Mouse (Mus musculus): ENCODE results near the gene Col4a4. TPM values are rescaled to one million over a fixed set of nuclear protein-coding genes. Genes with fewer than 3 reads are reported as not detected.

The Col4a4 gene
- total and polyA plus RNA-seq, 3 experiments: 2.2 to 5.0 (median 3.7) TPM

DNA sequence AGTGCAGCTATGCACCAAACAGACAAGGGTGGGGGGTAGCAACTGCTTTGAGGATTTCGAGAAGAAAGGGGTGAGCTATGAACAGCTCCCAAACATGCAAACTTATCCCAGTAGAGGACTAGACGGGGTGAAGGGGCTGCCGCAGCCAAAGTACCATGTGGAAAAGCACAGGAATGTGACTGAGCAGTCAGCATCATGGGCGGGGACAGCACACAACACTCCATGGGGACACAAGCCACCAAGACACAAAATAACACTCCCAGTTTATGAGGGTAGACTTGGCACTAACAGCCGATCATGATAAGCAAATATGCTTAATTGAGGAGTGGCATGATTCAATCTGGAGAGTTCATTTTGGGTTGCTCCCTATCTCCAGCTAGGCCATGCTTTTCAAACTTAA, 42.8 kb upstream of the Col4a4 start:
- intact Hi-C loops (cut with DNase I): no loop called here
- TF ChIP-seq CTCF (IDR thresholded peaks at IDR 0.05) (no peak), POLR2A (IDR thresholded peaks at IDR 0.05; ENCODE audit: insufficient read depth, low read depth, low read length) (no peak), EP300 (IDR thresholded peaks at IDR 0.05; ENCODE audit: insufficient read depth, low read depth, low read length) (no peak)
- H3K9ac ChIP-seq (ENCODE audit: low read depth, low read length): no peak overlapping the region
- no peaks in the 10 kb centered on the region for H3K36me3 ChIP-seq (ENCODE audit: control insufficient read depth, insufficient read depth, low read length)
- H3K27me3 ChIP-seq (ENCODE audit: control insufficient read depth, insufficient read depth, low read length): no peaks in the 10 kb centered on the region
- H3K4me1 ChIP-seq (ENCODE audit: control insufficient read depth, insufficient read depth, low read length): peaks cover 2% of the 10 kb centered on the region
- WGBS: 75% methylated on average over 5 of the region's 5 CpGs
- no peak for DNase-seq
- H3K4me3 ChIP-seq: no peak overlapping the region
- no peaks in the 10 kb centered on the region for H3K79me2 ChIP-seq (replicated peaks; ENCODE audit: control insufficient read depth, insufficient read depth, low read length)
- no peak overlapping the region for H3K27ac ChIP-seq

DNA sequence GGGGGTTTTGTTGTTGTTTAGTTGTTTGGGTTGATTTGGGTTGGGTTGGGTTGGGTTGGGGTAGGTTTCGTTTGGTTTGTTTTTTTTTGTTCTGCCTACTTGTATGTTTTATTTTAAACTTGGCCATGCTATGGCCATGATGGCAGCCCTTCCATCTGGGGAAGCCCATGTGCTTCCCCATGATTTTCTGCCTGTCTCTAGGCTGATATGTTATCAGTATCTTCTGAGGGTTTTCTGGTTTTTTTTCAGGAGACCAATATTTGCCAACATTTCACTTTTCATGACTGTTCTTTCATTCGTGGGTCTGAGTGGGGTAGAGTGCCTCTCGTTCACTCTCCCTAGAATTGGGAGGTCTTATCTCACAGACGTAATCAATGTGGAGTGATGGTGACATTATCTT, 41.0 kb upstream of the Col4a4 start:
- no peak for TF ChIP-seq POLR2A (IDR thresholded peaks at IDR 0.05; ENCODE audit: insufficient read depth, low read depth, low read length)
- no peak for TF ChIP-seq EP300 (IDR thresholded peaks at IDR 0.05; ENCODE audit: insufficient read depth, low read depth, low read length)
- TF ChIP-seq CTCF (IDR thresholded peaks at IDR 0.05): no peak
- 42% methylated on average over 4 of the region's 4 CpGs for WGBS
- Histone ChIP-seq H3K4me1 (ENCODE audit: control insufficient read depth, insufficient read depth, low read length) (peaks cover 1% of the 10 kb centered on the region; the same call in 1 of the 2 replicates), H3K79me2 (replicated peaks; ENCODE audit: control insufficient read depth, insufficient read depth, low read length) (no peaks in the 10 kb centered on the region), H3K27ac (no peak overlapping the region), H3K4me3 (no peak overlapping the region), H3K27me3 (ENCODE audit: control insufficient read depth, insufficient read depth, low read length) (no peaks in the 10 kb centered on the region), H3K9ac (ENCODE audit: low read depth, low read length) (no peak overlapping the region), H3K36me3 (ENCODE audit: control insufficient read depth, insufficient read depth, low read length) (no peaks in the 10 kb centered on the region)
- DNase-seq: no peak
- intact Hi-C loops (cut with DNase I): no loop called here

DNA sequence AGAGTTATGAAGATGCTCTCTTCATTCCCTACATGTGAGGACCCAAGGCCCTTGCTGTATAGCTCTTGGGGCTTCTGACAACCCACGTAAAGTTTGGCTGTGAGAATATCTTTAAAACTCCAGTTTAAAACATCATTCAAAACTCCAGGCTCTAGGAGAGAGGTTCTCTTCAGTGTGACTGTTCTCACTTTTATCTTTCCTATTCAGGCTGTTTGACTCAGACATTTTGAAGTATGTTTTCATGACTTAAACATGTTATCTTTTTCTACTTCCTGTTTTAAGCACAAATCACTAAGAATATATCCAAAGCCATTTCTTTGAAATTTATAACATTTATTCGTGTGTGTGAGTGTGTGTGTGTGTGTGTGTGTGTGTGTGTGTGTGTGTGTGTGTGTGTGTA, 38.8 kb upstream of the Col4a4 start:
- intact Hi-C loops (cut with DNase I): no loop called here
- Histone ChIP-seq H3K27ac (no peak overlapping the region), H3K79me2 (replicated peaks; ENCODE audit: control insufficient read depth, insufficient read depth, low read length) (no peaks in the 10 kb centered on the region), H3K9ac (ENCODE audit: low read depth, low read length) (no peak overlapping the region), H3K27me3 (ENCODE audit: control insufficient read depth, insufficient read depth, low read length) (no peaks in the 10 kb centered on the region), H3K4me3 (no peak overlapping the region), H3K36me3 (ENCODE audit: control insufficient read depth, insufficient read depth, low read length) (no peaks in the 10 kb centered on the region), H3K4me1 (ENCODE audit: control insufficient read depth, insufficient read depth, low read length) (peaks cover 1% of the 10 kb centered on the region; the same call in 1 of the 2 replicates)
- 55% methylated on average over 2 of the region's 2 CpGs for WGBS
- TF ChIP-seq CTCF (IDR thresholded peaks at IDR 0.05) (no peak), POLR2A (IDR thresholded peaks at IDR 0.05; ENCODE audit: insufficient read depth, low read depth, low read length) (no peak)
- DNase-seq: no peak

DNA sequence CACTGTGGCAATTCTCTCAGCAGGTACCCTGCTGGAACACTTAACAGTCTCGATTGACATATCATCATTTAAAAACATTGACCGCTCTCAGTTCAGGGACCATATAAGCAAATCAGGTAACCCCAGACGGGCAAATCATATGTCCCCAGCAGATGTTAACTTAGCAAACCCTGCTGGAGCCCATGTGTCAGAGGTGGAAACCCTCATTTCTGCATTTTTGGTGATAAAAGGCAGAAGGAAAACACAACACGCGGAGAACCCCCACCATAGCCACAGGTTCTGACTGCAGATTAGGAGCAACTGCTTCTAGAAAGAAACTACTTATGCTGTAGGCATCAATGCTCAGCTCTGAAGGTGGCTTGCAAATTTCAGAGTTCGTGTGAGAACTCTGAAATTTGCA, 38.3 kb upstream of the Col4a4 start:
- Histone ChIP-seq H3K79me2 (replicated peaks; ENCODE audit: control insufficient read depth, insufficient read depth, low read length) (no peaks in the 10 kb centered on the region), H3K36me3 (ENCODE audit: control insufficient read depth, insufficient read depth, low read length) (no peaks in the 10 kb centered on the region), H3K4me1 (ENCODE audit: control insufficient read depth, insufficient read depth, low read length) (peaks cover 1% of the 10 kb centered on the region; the same call in 1 of the 2 replicates), H3K27ac (no peak overlapping the region), H3K9ac (ENCODE audit: low read depth, low read length) (no peak overlapping the region), H3K4me3 (no peak overlapping the region), H3K27me3 (ENCODE audit: control insufficient read depth, insufficient read depth, low read length) (no peaks in the 10 kb centered on the region)
- intact Hi-C loops (cut with DNase I): no loop called here
- WGBS: 74% methylated on average over 6 of the region's 6 CpGs
- TF ChIP-seq CTCF (IDR thresholded peaks at IDR 0.05) (no peak), EP300 (IDR thresholded peaks at IDR 0.05; ENCODE audit: insufficient read depth, low read depth, low read length) (no peak), POLR2A (IDR thresholded peaks at IDR 0.05; ENCODE audit: insufficient read depth, low read depth, low read length) (no peak)
- DNase-seq: no peak

DNA sequence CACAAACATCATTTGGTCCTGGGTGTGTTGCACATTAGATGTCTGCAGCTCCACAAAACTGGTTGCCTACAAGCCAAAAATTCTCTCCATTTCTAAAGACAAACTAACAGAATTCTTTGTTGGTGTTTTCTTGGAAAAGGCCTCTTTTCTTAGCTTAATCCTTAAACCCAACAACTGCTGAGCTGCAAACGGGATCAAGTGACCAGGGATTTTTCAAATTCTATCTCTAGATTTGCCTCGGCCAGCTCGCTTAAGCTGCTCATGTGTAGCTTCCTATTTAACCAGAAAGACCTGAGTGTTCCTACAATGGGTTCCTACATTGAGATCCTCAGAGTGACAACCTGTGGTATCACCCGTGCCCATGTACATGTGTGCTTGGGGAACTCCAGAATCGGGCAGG, 33.3 kb upstream of the Col4a4 start:
- no peak overlapping the region for H3K27ac ChIP-seq
- intact Hi-C loops (cut with DNase I): no loop called here
- WGBS: 91% methylated on average over 5 of the region's 5 CpGs

DNA sequence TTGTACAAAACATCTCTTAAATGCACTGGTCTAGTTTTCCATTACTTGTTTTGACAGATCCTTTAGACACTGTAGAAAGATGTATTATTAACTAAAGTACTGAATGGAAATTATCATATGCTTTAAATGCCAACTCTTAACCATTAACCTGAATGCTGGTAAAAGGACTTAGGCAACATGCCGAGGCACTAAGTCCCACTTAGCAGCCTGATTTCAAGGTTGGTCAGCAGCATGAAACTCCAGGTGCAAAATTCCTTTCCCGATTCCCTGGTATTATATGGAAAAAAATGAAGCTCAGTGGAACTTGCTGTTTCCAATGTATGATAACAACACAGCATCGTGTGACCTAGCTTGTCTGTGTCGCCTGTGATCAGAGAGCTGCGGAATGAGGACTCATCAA, 31.9 kb upstream of the Col4a4 start:
- Histone ChIP-seq H3K27me3 (ENCODE audit: control insufficient read depth, insufficient read depth, low read length) (no peaks in the 10 kb centered on the region), H3K4me1 (ENCODE audit: control insufficient read depth, insufficient read depth, low read length) (no peaks in the 10 kb centered on the region), H3K4me3 (no peak overlapping the region), H3K27ac (no peak overlapping the region), H3K9ac (ENCODE audit: low read depth, low read length) (no peak overlapping the region), H3K79me2 (replicated peaks; ENCODE audit: control insufficient read depth, insufficient read depth, low read length) (no peaks in the 10 kb centered on the region), H3K36me3 (ENCODE audit: control insufficient read depth, insufficient read depth, low read length) (no peaks in the 10 kb centered on the region)
- 79% methylated on average over 5 of the region's 5 CpGs for WGBS
- intact Hi-C loops (cut with DNase I): no loop called here
- no peak for DNase-seq
- TF ChIP-seq EP300 (IDR thresholded peaks at IDR 0.05; ENCODE audit: insufficient read depth, low read depth, low read length) (no peak), POLR2A (IDR thresholded peaks at IDR 0.05; ENCODE audit: insufficient read depth, low read depth, low read length) (no peak), CTCF (IDR thresholded peaks at IDR 0.05) (no peak)

More for the DNA sequence above, 33.3 kb upstream of the Col4a4 start:
- H3K4me1 ChIP-seq (ENCODE audit: control insufficient read depth, insufficient read depth, low read length): no peaks in the 10 kb centered on the region
- TF ChIP-seq POLR2A (IDR thresholded peaks at IDR 0.05; ENCODE audit: insufficient read depth, low read depth, low read length) (no peak), EP300 (IDR thresholded peaks at IDR 0.05; ENCODE audit: insufficient read depth, low read depth, low read length) (no peak), CTCF (IDR thresholded peaks at IDR 0.05) (no peak)
- H3K27me3 ChIP-seq (ENCODE audit: control insufficient read depth, insufficient read depth, low read length): no peaks in the 10 kb centered on the region
- no peaks in the 10 kb centered on the region for H3K79me2 ChIP-seq (replicated peaks; ENCODE audit: control insufficient read depth, insufficient read depth, low read length)
- no peaks in the 10 kb centered on the region for H3K36me3 ChIP-seq (ENCODE audit: control insufficient read depth, insufficient read depth, low read length)
- H3K4me3 ChIP-seq: no peak overlapping the region
- no peak overlapping the region for H3K9ac ChIP-seq (ENCODE audit: low read depth, low read length)
- DNase-seq: no peak
